Mouse (Mus musculus) embryonic fibroblast, embryonic 13.5 days (primary cell): ENCODE measurements around the gene Ptprq. TPM values are rescaled to one million over a fixed set of nuclear protein-coding genes. Genes with fewer than 3 reads are reported as not detected.

ENCODE experiments used
- H3K27ac ChIP-seq: 2 replicates; pipeline ENCODE4 v1.5.1; 2012; ENCODE audit warnings: low read length, control low read depth, inconsistent platforms; ENCODE audit not compliant: insufficient read depth
- H3K4me1 ChIP-seq: 2 replicates; pipeline ENCODE4 v1.6.1; 2011; ENCODE audit warnings: low read length; ENCODE audit not compliant: control insufficient read depth, insufficient read depth
- H3K4me3 ChIP-seq: 2 replicates; pipeline ENCODE4 v1.5.1; 2011; ENCODE audit warnings: mild to moderate bottlenecking, control low read depth, low read length; ENCODE audit not compliant: insufficient read depth
- CTCF ChIP-seq: IDR thresholded peaks from 2 replicates; pipeline ENCODE4 v1.5.1; 2011; ENCODE audit warnings: mild to moderate bottlenecking, control low read depth, low read length, moderate library complexity, borderline replicate concordance; ENCODE audit not compliant: insufficient read depth
- POLR2A ChIP-seq: IDR thresholded peaks from 2 replicates; pipeline ENCODE4 v1.6.1; 2011; ENCODE audit warnings: low read depth, mild to moderate bottlenecking, control low read depth, low read length, moderate library complexity
- polyA plus RNA-seq: library from polyadenylated mRNA; stranded (reverse); fragments of >200 nt; gene quantifications from 2 replicates; pipeline ENCODE4 v1.2.4, GENCODE M21; 2011; ENCODE audit warnings: low read depth; ENCODE audit not compliant: missing spikeins, insufficient read length

The Ptprq gene
- polyA plus RNA-seq, 1 experiment: 1.3 TPM

DNA sequence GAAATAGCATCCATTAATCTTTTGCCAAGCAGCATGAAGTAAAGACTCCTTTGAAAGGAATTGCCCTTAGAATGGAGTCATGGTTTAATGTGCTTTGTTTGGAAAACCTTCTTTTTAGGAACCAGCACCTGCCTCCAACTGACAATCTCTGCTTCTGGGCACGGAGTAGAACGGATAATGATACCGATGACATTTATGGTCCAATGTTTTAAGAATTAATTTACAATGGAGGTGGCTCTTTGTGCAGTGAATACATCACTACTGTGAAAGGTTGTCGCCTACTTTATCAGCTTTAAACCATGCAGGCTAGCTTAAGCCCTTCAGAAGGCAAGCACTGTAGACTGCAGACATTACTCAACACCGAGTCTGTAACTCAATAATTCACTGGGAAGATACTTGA lies 248.1 kb downstream of the Ptprq start:
- no peaks in the 10 kb centered on the region for H3K4me1 ChIP-seq
- TF ChIP-seq CTCF: no peak
- TF ChIP-seq POLR2A: no peak
- no peak overlapping the region for H3K4me3 ChIP-seq
- no peak overlapping the region for H3K27ac ChIP-seq

DNA sequence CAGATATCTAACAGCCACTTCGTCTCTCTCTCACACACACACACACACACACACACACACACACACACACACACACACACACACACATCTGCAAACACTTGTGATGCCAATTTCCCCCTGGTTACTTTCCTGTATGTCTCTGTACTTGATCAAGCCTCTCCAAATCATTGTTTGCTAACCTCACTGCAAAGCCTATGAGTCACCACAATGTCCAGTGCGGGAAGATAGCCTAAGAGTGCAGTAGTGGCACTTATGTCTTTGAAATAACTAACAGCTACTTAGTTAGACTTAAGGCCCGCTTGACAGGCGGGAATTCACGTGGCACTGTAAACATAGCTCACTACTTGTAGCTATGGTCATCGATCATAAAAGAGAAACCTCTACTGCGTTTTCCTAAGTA lies 252.0 kb downstream of the Ptprq start:
- no peak for TF ChIP-seq POLR2A
- no peak for TF ChIP-seq CTCF
- Histone ChIP-seq H3K4me3 (no peak overlapping the region), H3K27ac (no peak overlapping the region), H3K4me1 (no peaks in the 10 kb centered on the region)

Other genes with a start within 250 kb of the Ptprq start
- gene Myf5, start 233.9 kb downstream of the Ptprq start, polyA plus RNA-seq: not detected in 2 replicates
- gene Myf6, start 225.3 kb downstream of the Ptprq start, polyA plus RNA-seq: not detected in 2 replicates
- gene Otogl, start 192.1 kb upstream of the Ptprq start, polyA plus RNA-seq: 0.05 and 0.07 TPM in 2 replicates